21 mouse cellular contexts compared by ENCODE assay signal in the genomic region with DNA sequence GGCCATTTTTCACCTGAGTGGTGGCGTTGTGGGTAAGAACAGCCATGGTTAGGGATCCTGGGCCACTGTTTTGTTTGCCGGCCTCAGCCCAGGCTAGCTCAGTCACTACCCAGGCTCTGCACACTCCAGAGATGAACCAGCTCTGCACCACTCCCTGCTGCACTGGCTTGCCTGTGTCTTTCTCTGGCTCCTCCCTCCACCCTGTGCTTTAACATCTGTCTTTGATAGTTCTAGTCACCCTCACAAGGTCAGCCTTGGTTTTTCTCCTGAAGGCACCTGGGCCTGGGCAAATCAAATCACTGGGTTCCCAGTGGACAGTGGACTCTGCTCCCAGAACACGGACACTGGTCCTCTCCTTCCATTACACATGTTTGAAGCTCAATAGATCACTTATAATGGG. TPM values are rescaled to one million over a fixed set of nuclear protein-coding genes. Genes with fewer than 3 reads are reported as not detected.
"Had no signal": no experiment of that assay in that cellular context is flagged by ENCODE, and none has a peak within 500 bp of the region (broad histone marks: within the 10 kb centered on the region; RNA-seq: fewer than 3 reads in every experiment).

No protein-coding gene starts in this region.

- H3K36me3 ChIP-seq: midbrain, embryonic 10.5 days; midbrain, embryonic 13.5 days; midbrain, embryonic 15.5 days; neural tube, embryonic 13.5 days; neural tube, embryonic 15.5 days had no signal

- H3K9me3 ChIP-seq: midbrain, embryonic 10.5 days; midbrain, embryonic 15.5 days had no signal

- H3K4me3 ChIP-seq: midbrain, embryonic 10.5 days; midbrain, embryonic 13.5 days; midbrain, embryonic 15.5 days; myocyte; neural tube, embryonic 13.5 days; neural tube, embryonic 15.5 days had no signal

- H3K27me3 ChIP-seq: neural tube, embryonic 13.5 days had no signal

- H3K4me2 ChIP-seq: lung, embryonic 14.5 days; midbrain, embryonic 13.5 days; midbrain, embryonic 15.5 days; neural tube, embryonic 13.5 days; neural tube, embryonic 15.5 days had no signal

- H3K27ac ChIP-seq: midbrain, embryonic 10.5 days; midbrain, embryonic 13.5 days; midbrain, embryonic 15.5 days; neural tube, embryonic 13.5 days; neural tube, embryonic 15.5 days had no signal

- H3K4me1 ChIP-seq: midbrain, embryonic 10.5 days; midbrain, embryonic 13.5 days; midbrain, embryonic 15.5 days; neural tube, embryonic 13.5 days had no signal

- H3K9ac ChIP-seq: lung, embryonic 14.5 days; midbrain, embryonic 13.5 days; midbrain, embryonic 15.5 days; neural tube, embryonic 13.5 days; neural tube, embryonic 15.5 days had no signal

- ATAC-seq: midbrain, embryonic 13.5 days; midbrain, embryonic 15.5 days had no signal

- DNase-seq: lung, adult 18-20 months; lung, embryonic 14.5 days; lung, postnatal 10 days; lung, postnatal 4 days; retina, postnatal 1 day; right cerebral cortex, adult 18-20 months; right cerebral cortex, postnatal 25 days; right cerebral cortex, postnatal 4 days; spleen, adult 18-20 months; thymus, adult 18-20 months; thymus, postnatal 14 days; thymus, postnatal 36 days had no signal

RNA-seq across cellular contexts. Expression of a gene that starts 27.9 kb away (rescaled TPM):
- polyA plus RNA-seq: lung, embryonic 14.5 days had no signal

RNA-seq across cellular contexts. Expression of a gene that starts 39.1 kb away (rescaled TPM):
- total RNA-seq: megakaryocyte-erythroid progenitor cell, adult 5-6 weeks had no signal
- polyA plus RNA-seq: lung, embryonic 14.5 days; stomach, embryonic 14.5 days had no signal

RNA-seq across cellular contexts. Expression of a gene that starts 43.1 kb away (rescaled TPM):
- total RNA-seq: megakaryocyte-erythroid progenitor cell, adult 5-6 weeks had no signal
- polyA plus RNA-seq: lung, embryonic 14.5 days; midbrain, embryonic 10.5 days; small intestine, adult 2 months; stomach, embryonic 14.5 days had no signal
